Mouse (Mus musculus): Measurements from ENCODE around the gene Ranbp1. TPM values are rescaled to one million over a fixed set of nuclear protein-coding genes. Genes with fewer than 3 reads are reported as not detected.

Gene Ranbp1
- polyA plus RNA-seq, 1 experiment from 2014 or later, result 1,302 TPM

GRCm38 (mm10) chr16:18230617-18231016 lies 17.9 kb downstream of the Ranbp1 start:
- Histone ChIP-seq H3K9me3 (ENCODE audit: control insufficient read depth, low read length) (no peaks in the 10 kb centered on the region), H3K27ac (replicated peaks; ENCODE audit: low read depth, low read length) (no peak overlapping the region), H3K36me3 (ENCODE audit: control insufficient read depth, insufficient read depth, low read length) (0 out of 2 replicates have a peak, but pooled peaks cover 7% of the 10 kb centered on the region), H3K4me1 (ENCODE audit: control insufficient read depth, insufficient read depth, low read length) (peaks cover 15% of the 10 kb centered on the region), H3K4me2 (ENCODE audit: low read depth, severe bottlenecking) (no peak overlapping the region), H3K27me3 (ENCODE audit: control insufficient read depth, insufficient read depth, low read length) (no peaks in the 10 kb centered on the region), H3K4me3 (ENCODE audit: low read depth, low read length) (no peak overlapping the region), H3K9ac (ENCODE audit: low read length) (no peak overlapping the region)
- DNase-seq (ENCODE audit: low spot score) (no peak), ATAC-seq (ENCODE audit: insufficient number of reproducible peaks, low FRiP score, low TSS enrichment, low read depth) (no peak)
- WGBS, result 95% methylated on average over 6 of the region's 6 CpGs

GRCm38 (mm10) chr16:18229622-18230021 lies 18.9 kb downstream of the Ranbp1 start:
- no peak for ATAC-seq (ENCODE audit: insufficient number of reproducible peaks, low FRiP score, low TSS enrichment, low read depth)
- H3K27ac ChIP-seq (replicated peaks; ENCODE audit: low read depth, low read length), result no peak overlapping the region
- no peaks in the 10 kb centered on the region for H3K27me3 ChIP-seq (ENCODE audit: control insufficient read depth, insufficient read depth, low read length)
- 88% methylated on average over 11 of the region's 11 CpGs for WGBS
- H3K9me3 ChIP-seq (ENCODE audit: control insufficient read depth, low read length), result no peaks in the 10 kb centered on the region
- H3K36me3 ChIP-seq (ENCODE audit: control insufficient read depth, insufficient read depth, low read length), result peaks cover 9% of the 10 kb centered on the region; the same call in 1 of the 2 replicates
- no peak overlapping the region for H3K4me3 ChIP-seq (ENCODE audit: low read depth, low read length)
- no peak overlapping the region for H3K9ac ChIP-seq (ENCODE audit: low read length)
- H3K4me2 ChIP-seq (ENCODE audit: low read depth, severe bottlenecking), result no peak overlapping the region
- no peak for DNase-seq (ENCODE audit: low spot score)
- peaks cover 14% of the 10 kb centered on the region for H3K4me1 ChIP-seq (ENCODE audit: control insufficient read depth, insufficient read depth, low read length)

- Histone ChIP-seq H3K27ac (replicated peaks; ENCODE audit: low read depth, low read length) (no peak overlapping the region), H3K36me3 (ENCODE audit: control insufficient read depth, insufficient read depth, low read length) (peaks cover 16% of the 10 kb centered on the region), H3K9ac (ENCODE audit: low read length) (no peak overlapping the region), H3K4me1 (ENCODE audit: control insufficient read depth, insufficient read depth, low read length) (peaks cover 8% of the 10 kb centered on the region), H3K4me3 (ENCODE audit: low read depth, low read length) (no peak overlapping the region), H3K4me2 (ENCODE audit: low read depth, severe bottlenecking) (no peak overlapping the region), H3K9me3 (ENCODE audit: control insufficient read depth, low read length) (no peaks in the 10 kb centered on the region), H3K27me3 (ENCODE audit: control insufficient read depth, insufficient read depth, low read length) (no peaks in the 10 kb centered on the region)
- ATAC-seq (ENCODE audit: insufficient number of reproducible peaks, low FRiP score, low TSS enrichment, low read depth) (no peak), DNase-seq (ENCODE audit: low spot score) (no peak)
- 90% methylated on average over 4 of the region's 4 CpGs for WGBS
Observed at GRCm38 (mm10) chr16:18228856-18229255, 19.7 kb downstream of the Ranbp1 start.

GRCm38 (mm10) chr16:18227897-18228422 lies 20.6 kb downstream of the Ranbp1 start:
- Histone ChIP-seq H3K9me3 (ENCODE audit: control insufficient read depth, low read length) (no peaks in the 10 kb centered on the region), H3K4me1 (ENCODE audit: control insufficient read depth, insufficient read depth, low read length) (no peaks in the 10 kb centered on the region), H3K4me2 (ENCODE audit: low read depth, severe bottlenecking) (no peak overlapping the region), H3K36me3 (ENCODE audit: control insufficient read depth, insufficient read depth, low read length) (peaks cover 17% of the 10 kb centered on the region), H3K27me3 (ENCODE audit: control insufficient read depth, insufficient read depth, low read length) (no peaks in the 10 kb centered on the region), H3K27ac (replicated peaks; ENCODE audit: low read depth, low read length) (no peak overlapping the region), H3K4me3 (ENCODE audit: low read depth, low read length) (no peak overlapping the region), H3K9ac (ENCODE audit: low read length) (no peak overlapping the region)
- ATAC-seq (ENCODE audit: insufficient number of reproducible peaks, low FRiP score, low TSS enrichment, low read depth) (no peak), DNase-seq (ENCODE audit: low spot score) (no peak)
- WGBS, result 95% methylated on average over 20 of the region's 20 CpGs

GRCm38 (mm10) chr16:18227187-18227586 lies 21.3 kb downstream of the Ranbp1 start:
- Histone ChIP-seq H3K9me3 (ENCODE audit: control insufficient read depth, low read length) (no peaks in the 10 kb centered on the region), H3K27me3 (ENCODE audit: control insufficient read depth, insufficient read depth, low read length) (no peaks in the 10 kb centered on the region), H3K4me1 (ENCODE audit: control insufficient read depth, insufficient read depth, low read length) (no peaks in the 10 kb centered on the region), H3K9ac (ENCODE audit: low read length) (no peak overlapping the region), H3K4me3 (ENCODE audit: low read depth, low read length) (no peak overlapping the region), H3K36me3 (ENCODE audit: control insufficient read depth, insufficient read depth, low read length) (peaks cover 22% of the 10 kb centered on the region), H3K27ac (replicated peaks; ENCODE audit: low read depth, low read length) (no peak overlapping the region), H3K4me2 (ENCODE audit: low read depth, severe bottlenecking) (no peak overlapping the region)
- 93% methylated on average over 13 of the region's 13 CpGs for WGBS
- DNase-seq (ENCODE audit: low spot score) (no peak), ATAC-seq (ENCODE audit: insufficient number of reproducible peaks, low FRiP score, low TSS enrichment, low read depth) (no peak)

GRCm38 (mm10) chr16:18222188-18222587 lies 26.3 kb downstream of the Ranbp1 start:
- H3K9me3 ChIP-seq (ENCODE audit: control insufficient read depth, low read length), result no peaks in the 10 kb centered on the region
- no peak overlapping the region for H3K4me2 ChIP-seq (ENCODE audit: low read depth, severe bottlenecking)
- H3K4me1 ChIP-seq (ENCODE audit: control insufficient read depth, insufficient read depth, low read length), result peaks cover 9% of the 10 kb centered on the region
- H3K4me3 ChIP-seq (ENCODE audit: low read depth, low read length), result no peak overlapping the region
- no peak overlapping the region for H3K9ac ChIP-seq (ENCODE audit: low read length)
- H3K27me3 ChIP-seq (ENCODE audit: control insufficient read depth, insufficient read depth, low read length), result no peaks in the 10 kb centered on the region
- peaks cover 18% of the 10 kb centered on the region for H3K36me3 ChIP-seq (ENCODE audit: control insufficient read depth, insufficient read depth, low read length)
- no peak for ATAC-seq (ENCODE audit: insufficient number of reproducible peaks, low FRiP score, low TSS enrichment, low read depth)
- DNase-seq (ENCODE audit: low spot score), result no peak
- 81% methylated on average over 11 of the region's 11 CpGs for WGBS
- no peak overlapping the region for H3K27ac ChIP-seq (replicated peaks; ENCODE audit: low read depth, low read length)

GRCm38 (mm10) chr16:18221543-18221898 lies 27.0 kb downstream of the Ranbp1 start:
- ATAC-seq (ENCODE audit: insufficient number of reproducible peaks, low FRiP score, low TSS enrichment, low read depth) (no peak), DNase-seq (ENCODE audit: low spot score) (no peak)
- Histone ChIP-seq H3K4me1 (ENCODE audit: control insufficient read depth, insufficient read depth, low read length) (peaks cover 9% of the 10 kb centered on the region), H3K36me3 (ENCODE audit: control insufficient read depth, insufficient read depth, low read length) (peaks cover 18% of the 10 kb centered on the region), H3K9ac (ENCODE audit: low read length) (no peak overlapping the region), H3K4me2 (ENCODE audit: low read depth, severe bottlenecking) (no peak overlapping the region), H3K4me3 (ENCODE audit: low read depth, low read length) (no peak overlapping the region), H3K9me3 (ENCODE audit: control insufficient read depth, low read length) (no peaks in the 10 kb centered on the region), H3K27me3 (ENCODE audit: control insufficient read depth, insufficient read depth, low read length) (no peaks in the 10 kb centered on the region), H3K27ac (replicated peaks; ENCODE audit: low read depth, low read length) (no peak overlapping the region)
- 77% methylated on average over 9 of the region's 11 CpGs for WGBS

GRCm38 (mm10) chr16:18220856-18221542 lies 27.5 kb downstream of the Ranbp1 start:
- Histone ChIP-seq H3K4me2 (ENCODE audit: low read depth, severe bottlenecking) (no peak overlapping the region), H3K36me3 (ENCODE audit: control insufficient read depth, insufficient read depth, low read length) (peaks cover 16% of the 10 kb centered on the region), H3K9ac (ENCODE audit: low read length) (no peak overlapping the region), H3K27me3 (ENCODE audit: control insufficient read depth, insufficient read depth, low read length) (no peaks in the 10 kb centered on the region), H3K9me3 (ENCODE audit: control insufficient read depth, low read length) (no peaks in the 10 kb centered on the region), H3K27ac (replicated peaks; ENCODE audit: low read depth, low read length) (no peak overlapping the region), H3K4me1 (ENCODE audit: control insufficient read depth, insufficient read depth, low read length) (peaks cover 9% of the 10 kb centered on the region), H3K4me3 (ENCODE audit: low read depth, low read length) (no peak overlapping the region)
- WGBS, result 83% methylated on average over 6 of the region's 6 CpGs
- DNase-seq (ENCODE audit: low spot score) (no peak), ATAC-seq (ENCODE audit: insufficient number of reproducible peaks, low FRiP score, low TSS enrichment, low read depth) (no peak)
